Mouse (Mus musculus): ENCODE measurements at regions not wholly inside any gene's neighbourhood (a gene's known extent, or its start where the extent isn't known, plus 50 kb on each side); places are given as distances from the start of the nearest gene placed in this dataset.

DNA sequence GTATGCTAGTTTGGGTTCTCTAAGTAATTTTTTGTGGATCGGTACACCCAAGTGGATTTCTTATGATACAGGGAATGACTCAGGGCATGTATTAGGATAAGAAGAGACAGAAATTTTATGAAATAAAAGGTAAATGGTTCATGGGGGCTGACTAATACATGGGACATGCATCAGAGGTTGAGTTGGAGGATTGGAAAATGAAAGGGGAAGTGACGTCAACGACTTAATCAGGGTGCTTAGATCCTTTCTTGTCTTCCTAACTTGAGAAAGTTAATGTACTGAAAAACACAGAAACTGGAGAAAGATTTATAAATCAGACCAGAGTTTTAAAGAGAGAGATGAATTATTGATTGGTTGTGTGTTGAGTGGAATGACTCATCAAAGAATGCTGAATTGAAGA lies 193.8 kb downstream of the Rassf9 start:
- TF ChIP-seq EP300 (IDR thresholded peaks at IDR 0.05; ENCODE audit: low read depth), result no peak
- TF ChIP-seq CTCF (IDR thresholded peaks at IDR 0.05; ENCODE audit: low read depth), result no peak
